Mouse (Mus musculus) left cerebral cortex, adult 18-20 months (tissue): Measurements from ENCODE around the gene Pklr. TPM values are rescaled to one million over a fixed set of nuclear protein-coding genes. Genes with fewer than 3 reads are reported as not detected.
A peak's percentile ranks its signal among the peaks of the same experiment; 100 is the strongest.
"Not testable (repeated sequence)": the region's sequence is repeated elsewhere in the genome, so short reads cannot be mapped to it uniquely, and the experiment has no call there.

Source experiments
- DNase-seq, 2 experiments: peaks; one replicate each; pipeline ENCODE4 v3.0.0; 2021 to 2022; ENCODE audit warnings: low spot score in 2 of 2, mixed read lengths in 1 of 2
- total RNA-seq, 2 experiments: library from RNA; stranded (reverse); gene quantifications; 2 replicates each; pipeline ENCODE4 v1.2.3; 2021

Gene Pklr
- total RNA-seq, 2 experiments from 2014 or later: not detected

DNA sequence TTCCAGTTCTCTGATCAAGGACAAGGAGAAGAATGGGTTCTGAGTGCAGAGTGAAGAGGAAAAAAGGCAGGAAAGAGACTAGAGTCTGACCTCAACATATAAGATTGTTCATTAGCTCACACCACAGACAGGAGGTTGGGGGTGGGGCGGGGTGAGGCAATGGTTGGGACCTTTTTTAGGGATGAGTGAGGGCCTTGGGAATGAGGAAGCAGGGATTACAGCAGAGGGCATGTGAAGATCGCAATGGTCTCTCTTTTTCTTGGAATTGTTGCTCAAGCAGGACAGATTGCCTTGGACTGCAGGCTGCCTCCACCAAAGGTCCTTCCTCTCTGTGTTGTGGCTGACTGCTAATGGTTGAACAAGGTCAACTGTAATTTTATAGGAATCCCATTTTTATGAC is 12.6 kb upstream of the Pklr start:
- no peak for DNase-seq

DNA sequence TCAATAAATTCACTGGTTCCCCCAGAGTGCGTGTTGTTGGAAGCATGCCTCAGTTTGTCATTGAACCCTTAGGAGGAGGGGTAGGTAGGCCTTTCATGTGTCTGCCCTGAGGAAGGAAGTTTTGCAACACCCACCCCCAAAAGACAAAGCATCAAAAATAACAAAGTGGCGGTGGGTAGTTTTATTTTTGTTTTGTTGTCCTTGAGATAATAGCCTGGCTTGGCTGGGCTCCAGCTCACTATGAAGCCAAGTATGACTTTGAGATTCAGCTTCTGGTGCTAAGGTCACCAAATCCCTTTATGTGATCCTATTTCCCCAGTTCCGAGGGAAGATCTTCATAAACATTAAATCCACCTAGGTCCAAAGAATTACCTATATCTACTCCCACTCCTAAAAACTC is 11.7 kb upstream of the Pklr start:
- DNase-seq: no peak

DNA sequence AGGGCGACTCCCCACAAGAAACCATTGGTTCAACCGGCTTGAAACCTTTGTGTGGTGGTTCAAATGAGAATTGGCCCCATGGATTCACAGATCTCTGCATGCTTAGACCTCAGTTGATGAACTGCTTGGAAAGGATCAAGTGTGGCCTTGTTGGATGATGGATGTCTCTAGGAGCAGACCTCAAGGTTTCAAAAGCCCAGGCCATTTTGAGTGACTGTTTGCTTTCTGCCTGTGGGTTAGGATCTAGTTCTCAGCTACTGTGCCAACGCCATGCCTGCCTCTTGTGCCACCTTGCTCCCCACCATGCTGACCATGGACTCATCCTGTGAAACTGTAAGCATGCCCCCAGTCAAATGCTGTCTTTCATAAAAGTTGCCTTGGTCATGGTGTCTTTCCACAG is 10.0 kb upstream of the Pklr start:
- DNase-seq: no peak

DNA sequence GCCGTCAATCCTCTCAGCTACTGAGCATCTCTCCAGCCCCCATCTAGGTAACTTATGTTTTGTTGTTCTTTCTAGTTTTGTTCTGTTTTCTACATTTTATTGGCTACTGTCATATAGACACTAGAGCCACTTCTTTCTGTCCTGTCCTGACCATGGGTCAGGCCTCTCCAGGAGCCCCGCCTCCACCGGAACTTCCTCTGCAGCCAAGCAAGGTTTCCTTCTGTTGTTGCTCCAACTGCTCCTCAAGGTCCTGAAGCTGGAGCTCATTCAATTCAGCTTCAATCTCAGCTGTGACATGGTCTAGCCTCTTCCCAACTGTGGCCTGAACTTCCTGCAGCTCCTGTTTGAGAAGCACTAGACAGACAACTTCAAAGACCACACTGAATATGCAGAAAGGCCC is 6.0 kb upstream of the Pklr start:
- no peak for DNase-seq

DNA sequence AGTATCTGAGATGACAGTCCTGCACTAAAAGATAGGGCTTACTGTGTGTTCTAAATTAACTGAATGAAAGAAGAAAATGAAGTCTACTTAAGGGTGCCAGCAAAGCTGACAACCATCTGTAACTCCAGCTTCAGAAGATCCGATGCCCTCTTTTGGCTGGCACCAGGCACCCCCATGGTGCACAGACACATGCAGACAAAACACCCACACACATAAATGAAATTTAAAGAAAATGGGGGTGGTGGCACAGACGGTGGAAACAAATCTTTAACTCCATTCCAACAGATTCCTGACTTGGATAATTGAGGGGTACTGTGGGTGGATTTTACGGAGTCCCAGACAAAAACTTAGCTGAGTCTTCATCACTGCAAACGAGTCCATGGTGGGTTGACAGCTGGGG is 4.1 kb upstream of the Pklr start:
- peak; percentile 54 to 69 for DNase-seq

DNA sequence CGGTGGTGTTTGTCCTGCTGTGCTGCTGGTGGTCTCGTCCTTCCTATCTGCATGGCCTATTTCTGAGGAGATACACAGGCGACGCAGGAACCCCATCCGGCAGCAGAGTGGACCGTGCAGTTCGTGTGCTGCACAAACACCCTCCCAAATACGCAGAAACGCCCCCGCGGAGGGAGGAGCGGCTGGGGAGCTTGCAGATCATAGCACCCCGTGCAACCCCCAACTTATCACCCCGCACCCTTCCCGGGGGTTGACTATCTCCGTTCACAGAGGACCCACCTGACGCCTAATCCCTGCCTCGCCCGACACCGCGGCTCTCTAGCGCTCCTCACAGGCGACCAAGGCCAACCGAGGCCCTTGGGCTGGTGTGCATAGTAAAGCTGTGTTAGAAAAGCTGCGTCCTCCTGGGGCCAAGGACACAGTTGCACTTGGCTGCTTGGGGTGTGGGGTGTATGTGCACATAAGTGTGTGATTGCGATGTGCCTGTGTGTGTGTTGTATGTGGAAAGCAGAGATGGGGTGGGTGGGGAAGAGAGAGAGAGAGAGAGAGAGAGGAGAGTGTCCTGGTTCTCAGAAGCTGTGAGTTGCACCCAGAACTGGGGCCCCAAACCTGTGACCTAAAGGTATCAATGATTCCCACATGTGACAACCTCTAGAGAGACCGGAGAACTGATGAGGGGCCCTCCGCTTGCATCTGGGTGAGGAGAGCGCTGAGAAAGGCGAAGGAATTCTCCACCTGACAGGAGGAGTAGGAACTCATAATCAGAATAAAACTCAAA is 3.5 kb upstream of the Pklr start:
- peak; percentile 38 to 50 for DNase-seq

DNA sequence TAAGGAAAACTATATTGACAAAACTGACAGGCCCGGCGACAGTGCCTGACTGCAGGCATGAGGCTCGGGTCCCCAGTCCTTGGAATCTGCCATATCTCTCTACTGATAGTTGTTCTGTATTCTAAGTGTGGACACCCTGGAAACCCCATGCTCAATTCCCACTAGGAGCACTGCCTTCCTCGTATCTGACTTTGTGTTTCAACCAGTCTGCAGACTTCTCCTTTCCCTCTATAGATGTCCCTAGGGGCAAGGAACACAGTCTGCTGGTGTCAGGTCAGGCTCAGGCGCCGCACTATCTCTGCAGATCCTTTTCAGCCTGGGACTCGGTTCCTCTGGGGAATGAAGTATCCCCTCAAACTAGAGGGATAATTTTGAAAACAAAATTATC is 2.9 kb upstream of the Pklr start:
- DNase-seq: no peak

DNA sequence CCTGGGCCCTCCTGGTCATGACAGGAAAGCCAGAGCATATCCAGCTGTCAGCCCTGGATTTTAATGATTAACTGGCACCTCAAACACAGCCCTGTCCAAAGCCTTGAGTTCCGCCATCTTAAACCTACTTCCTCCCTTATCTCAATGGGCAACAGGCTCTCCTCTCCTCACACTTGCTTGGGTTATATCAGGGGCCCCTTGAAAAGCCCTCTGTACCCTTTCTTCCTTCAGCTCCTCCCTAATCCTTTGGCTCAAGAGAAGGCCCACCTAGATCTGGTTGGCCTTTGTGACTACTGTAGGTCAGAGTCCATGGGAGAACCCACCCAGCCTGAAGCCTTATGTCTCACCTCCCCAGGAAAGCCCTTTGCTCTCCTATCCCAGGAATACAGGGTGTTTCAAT is 2.2 kb upstream of the Pklr start:
- DNase-seq: no peak

DNA sequence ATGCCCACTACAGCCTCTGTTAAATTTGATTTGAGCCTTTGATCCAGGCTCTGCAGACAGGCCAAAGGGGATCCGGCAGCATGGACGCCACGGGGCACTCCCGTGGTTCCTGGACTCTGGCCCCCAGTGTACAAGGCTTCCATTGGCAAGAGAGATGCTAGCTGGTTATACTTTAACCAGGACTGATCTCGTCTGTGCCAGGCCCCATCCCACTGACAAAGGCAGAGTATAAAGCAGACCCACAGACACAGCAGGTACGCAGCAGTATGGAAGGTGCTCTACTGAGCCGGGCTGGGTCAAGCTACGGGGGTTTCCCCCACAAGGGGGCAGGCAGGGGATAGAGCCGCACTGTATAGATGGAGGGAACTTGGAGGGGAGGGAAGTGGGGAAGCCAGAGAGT is 423 bp downstream of the Pklr start:
- DNase-seq: no peak

DNA sequence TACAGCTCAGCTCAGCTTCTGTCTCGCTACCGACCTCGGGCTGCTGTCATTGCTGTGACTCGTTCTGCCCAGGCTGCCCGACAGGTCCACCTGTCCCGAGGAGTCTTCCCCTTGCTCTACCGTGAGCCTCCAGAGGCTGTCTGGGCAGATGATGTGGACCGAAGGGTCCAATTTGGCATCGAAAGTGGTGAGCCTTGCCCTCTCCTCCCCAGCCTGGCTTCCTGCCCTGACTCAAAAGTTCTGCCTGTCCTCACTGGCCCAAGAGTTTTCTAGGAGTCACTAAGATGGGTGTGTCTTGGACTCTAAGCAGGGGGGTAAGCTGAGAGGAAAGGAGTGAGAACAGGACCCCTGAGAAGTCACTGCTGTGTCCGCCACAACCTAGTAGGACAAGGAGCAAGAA is 8.9 kb downstream of the Pklr start:
- DNase-seq: no peak

DNA sequence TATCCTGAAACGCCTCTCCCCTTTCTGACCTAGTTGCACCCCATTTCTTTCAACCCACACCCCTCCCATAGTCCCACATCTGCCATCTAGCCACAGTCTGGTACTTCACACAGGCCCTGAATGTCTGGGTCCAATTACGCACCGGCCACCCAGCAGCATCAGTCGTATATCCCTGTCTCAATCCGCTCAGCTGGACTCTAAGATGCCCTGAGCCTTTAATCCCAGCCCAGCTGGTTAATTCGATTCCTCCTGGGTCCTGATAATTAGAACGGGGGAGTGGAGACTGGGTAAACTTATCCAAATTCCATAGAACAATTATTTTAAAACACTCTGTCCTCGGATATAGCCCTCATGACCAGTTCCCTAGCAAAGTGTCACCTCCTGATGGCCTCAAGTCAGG is 9.6 kb downstream of the Pklr start:
- DNase-seq: no peak

DNA sequence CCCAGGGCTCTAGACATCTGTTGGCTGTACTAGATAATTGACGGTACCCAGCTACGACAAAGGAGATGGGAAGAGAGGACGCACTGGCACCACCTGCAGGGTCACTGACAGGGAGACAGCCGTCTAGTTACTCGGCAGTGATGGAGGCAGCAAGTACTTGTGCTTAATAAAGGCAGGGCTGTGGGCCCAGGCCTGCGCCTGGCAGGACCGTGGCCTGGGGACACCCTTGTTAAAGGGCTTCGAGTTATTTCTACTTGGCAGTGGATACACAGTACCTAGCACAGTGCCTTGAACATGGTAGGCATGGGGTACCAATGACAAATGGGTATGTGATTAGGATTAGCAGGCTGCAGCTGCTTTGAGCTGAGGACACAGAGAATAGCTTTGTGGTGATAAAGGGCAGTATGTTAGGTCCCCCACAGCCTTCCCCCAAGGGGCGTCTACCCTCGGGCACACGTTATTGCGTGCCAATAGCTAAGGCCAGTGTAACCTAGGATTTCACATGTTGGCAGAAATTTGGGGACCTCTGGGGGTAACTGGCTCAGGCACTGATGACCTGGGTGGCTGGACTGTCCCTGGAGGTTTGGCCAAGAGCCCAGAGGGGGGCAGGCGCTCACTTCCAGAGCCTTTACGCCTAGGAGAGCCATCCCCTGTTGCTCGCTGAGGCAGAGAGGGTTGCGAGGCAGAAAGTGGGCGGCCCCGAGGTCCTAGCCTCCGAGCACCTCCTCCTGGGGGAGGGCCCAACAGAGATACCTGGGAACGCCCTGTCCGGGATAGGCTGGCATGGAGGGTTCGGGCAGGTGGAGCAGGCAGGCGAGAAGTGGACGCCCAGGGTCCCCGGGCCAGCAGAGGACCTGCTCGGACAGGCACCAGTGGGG is 11.4 kb downstream of the Pklr start:
- DNase-seq: no peak

DNA sequence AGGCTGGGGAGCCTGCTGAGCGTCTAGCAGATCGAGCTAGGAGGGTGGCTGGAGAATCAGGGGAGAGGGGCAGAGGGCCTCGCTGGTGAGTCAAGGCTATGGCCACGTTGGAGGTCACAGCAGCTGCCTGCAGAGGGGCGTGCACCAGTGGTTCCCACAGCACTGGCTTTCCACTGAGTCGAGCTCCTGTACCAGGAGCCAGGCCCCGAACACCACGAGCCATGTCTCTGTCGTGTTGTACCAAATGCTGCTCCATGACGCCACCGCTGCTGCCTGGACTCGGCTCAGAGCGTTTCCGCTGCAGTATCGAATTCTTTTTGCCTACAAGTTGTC is 12.0 kb downstream of the Pklr start:
- DNase-seq: no peak

DNA sequence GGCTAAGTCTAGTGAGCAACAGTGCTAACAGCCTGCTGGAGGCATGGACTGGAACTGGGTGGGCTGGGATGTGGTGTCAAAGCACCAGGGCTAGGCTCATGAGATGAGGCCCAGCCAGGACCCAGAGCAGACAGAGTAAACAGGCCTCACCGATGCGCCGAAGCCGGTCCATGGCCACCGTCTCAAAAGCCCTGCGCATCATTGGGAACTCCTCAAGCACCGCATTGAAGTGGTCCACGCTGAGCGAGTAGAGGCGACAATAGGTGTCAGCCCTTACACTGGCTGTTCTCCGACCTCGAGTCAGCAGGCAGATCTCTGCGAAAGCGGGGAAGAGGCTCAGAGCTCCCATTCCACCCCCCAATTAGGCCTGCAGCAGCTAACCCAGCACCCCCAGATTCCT is 12.6 kb downstream of the Pklr start:
- no peak for DNase-seq

DNA sequence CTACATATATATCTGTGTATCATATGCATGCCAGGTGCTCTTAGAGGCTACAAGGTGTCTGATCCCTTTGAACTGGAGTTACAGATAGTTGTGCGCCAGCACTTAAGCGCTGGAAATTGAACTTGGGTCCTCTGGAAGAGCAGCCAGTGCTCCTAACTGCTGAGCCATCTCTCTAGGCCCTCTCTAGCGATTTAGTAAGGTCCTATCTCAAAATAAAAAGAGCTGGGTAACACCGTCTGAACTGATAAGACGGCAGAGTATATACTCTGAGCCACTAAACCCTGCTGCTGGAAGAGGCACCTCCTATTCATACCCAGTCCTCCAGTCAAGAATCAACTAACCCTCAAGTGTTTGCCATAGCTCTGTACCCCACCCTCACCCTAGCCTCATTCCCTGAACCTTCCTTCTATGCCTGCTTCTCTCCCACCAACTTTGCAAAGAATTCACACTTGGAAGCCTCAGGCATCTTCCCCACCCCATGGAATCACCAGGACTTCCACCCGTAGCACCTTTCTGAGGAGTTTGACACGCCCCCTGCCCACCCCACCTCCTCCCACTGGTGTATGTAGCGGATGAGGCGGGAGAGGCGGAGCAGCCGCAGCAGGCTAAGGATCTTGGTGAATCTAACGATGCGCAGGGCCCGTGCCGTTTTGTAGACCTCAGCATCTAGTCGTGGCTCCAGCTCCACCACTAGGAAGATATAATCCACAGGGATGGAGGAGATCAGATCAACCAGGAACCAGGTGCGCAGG is 16.3 kb downstream of the Pklr start:
- no peak for DNase-seq

DNA sequence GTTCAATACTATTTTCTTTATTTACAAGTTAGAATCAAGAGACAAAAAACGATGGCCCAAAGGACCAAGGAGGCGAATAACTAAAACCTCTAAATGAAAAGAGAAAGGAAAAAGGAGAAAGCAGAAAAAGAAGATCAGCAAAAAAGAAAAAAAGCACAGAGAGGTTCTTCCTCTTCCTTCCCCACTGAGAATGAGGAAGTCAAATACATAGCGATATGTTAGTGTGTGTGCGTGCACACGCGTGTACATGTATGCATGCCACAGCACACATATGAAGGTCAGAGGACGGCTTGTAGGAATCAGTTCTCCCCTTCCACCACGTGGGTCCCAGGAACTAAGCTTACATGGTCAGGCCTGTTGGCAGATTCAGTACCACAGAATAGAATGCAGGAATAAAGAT is 21.0 kb downstream of the Pklr start:
- no peak for DNase-seq

DNA sequence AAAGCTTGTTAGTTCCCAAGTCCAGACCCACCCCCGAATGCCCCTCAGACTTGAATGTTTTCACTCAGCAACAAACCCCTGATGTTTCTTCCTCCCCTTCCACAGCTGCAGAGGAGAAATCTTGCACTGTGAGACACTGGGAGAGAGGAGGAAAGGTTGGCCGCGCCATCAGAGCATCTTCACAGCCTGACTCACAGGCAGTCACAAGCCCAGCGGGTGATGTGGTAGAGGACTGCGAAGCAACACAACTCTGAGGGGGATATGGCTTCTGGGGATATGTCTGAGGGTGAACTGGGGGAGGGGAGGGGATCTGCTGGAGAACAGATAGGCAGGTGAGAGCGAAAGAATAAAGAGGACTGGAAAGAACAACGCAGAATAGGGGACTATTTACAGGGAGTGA is 22.7 kb downstream of the Pklr start:
- no peak for DNase-seq

DNA sequence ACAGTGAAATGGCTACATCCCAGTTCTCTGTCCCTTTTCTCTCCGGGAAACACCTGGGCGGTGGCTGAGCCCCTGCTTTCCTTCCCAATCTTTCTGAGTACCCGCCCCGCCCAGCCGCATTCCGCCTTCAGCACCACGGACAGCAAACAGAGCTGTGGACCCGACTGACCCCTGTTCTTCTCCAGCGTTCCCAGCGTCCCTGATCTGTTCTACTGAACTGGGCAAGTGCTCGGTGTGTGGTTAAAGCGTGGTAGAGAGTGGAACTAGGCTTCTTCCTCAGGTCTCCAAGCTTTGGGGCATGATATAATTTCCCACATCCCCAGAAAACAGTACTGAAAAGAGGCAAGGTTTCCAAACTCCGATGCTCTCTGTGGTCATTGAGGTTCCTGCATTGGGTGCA is 23.3 kb downstream of the Pklr start:
- no peak for DNase-seq

DNA sequence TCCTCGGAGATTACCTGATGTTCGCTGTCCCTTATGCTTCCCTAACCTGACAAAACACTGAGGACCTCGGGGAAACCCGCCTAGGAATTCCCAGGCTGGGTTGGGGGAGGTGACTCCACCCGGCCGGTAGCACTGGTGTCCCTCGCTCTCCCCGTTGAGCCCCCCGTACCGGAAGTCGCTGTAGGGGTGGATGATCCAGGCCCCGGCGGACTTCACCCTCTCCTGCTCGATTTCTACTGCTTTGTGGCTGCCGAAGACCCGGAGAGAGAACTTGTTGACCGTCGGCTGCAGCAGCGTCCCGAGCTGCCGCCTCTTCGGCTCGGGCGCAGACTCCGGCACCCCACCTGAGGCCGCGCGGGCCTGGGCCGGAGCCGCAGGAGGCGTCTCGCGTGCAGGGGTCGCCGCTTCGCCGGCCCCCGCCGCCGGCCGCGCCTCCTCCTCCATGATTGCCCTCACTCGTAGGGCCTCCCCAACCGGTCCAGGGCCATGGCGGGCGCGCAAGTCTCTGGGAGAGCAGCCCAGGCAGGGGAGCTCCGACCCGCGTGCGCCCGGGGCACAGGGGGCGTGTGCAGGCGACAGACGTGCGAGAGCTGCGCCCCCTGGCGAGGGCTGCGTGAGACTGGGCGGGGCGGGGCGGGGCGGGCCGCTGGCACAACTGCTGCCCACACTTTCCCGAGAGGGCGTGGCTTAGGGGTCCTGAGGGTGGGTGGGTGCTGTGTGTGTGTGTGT is 23.8 kb downstream of the Pklr start, which contains the start of gene Hcn3:
Gene Hcn3, minus strand, starts transcription at position 581 of the 729 bp plus-strand sequence.
- peak; percentile 35 to 45 for DNase-seq

DNA sequence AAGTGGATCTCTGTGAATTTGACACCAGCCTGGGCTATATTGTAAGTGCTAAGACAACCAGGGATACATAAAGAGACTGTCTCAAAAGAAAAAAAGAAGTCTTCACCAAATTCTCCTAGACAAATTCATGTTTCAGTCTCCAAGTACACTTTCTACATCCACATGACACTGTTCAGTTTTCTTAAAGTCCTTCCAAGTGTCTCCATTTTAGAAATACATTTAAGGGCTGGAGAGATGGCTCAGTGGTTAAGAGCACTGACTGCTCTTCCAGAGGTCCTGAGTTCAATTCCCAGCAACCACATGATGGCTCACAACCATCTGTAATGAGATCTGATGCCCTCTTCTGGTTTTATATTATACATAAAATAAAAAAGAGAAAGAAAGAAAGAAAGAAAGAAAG is 25.3 kb downstream of the Pklr start:
- not testable (repeated sequence) for DNase-seq

DNA sequence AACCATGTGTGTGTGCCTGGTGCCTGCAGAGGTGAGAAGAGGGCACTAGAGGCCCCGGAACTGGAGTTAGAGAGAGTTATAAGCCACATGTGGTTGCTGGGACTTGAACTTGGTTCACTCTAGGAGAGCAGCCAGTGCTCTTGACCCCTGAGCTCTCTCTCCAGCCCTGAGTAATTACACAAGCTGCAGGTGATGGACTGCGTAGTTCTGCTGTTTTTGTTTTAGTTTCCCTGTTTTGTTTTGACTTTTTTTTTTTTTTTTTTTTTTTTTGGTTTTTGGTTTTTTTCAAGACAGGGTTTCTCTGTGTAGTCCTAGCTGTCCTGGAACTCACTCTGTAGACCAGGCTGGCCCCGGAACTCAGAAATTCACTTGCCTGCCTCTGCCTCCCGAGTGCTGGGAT is 25.8 kb downstream of the Pklr start:
- DNase-seq: no peak
